Mouse (Mus musculus) heart, embryonic 14.5 days (tissue): ENCODE measurements at regions not wholly inside any gene's neighbourhood (a gene's known extent, or its start where the extent isn't known, plus 50 kb on each side); places are given as distances from the start of the nearest gene placed in this dataset.

Experiments used
- ATAC-seq: fragments of 200-750 bp; cut with Nextera tagmentation; 2 replicates; pipeline ENCODE4 v1.8.0; 2017; ENCODE audit warnings: low read depth, moderate TSS enrichment; ENCODE audit not compliant: insufficient number of reproducible peaks, insufficient read depth, low FRiP score
- H3K27ac ChIP-seq, 2 experiments: fragments of 200-500 bp in 1 of 2; fragments of 300-500 bp in 1 of 2; sonication (generic) in 1 of 2; replicated peaks in 1 of 2; 2 replicates each; pipeline ENCODE4 v1.5.1; 2012 to 2014; ENCODE audit warnings: low read depth in 2 of 2, low read length in 2 of 2, control low read depth in 1 of 2, mild to moderate bottlenecking in 1 of 2, mixed read lengths in 1 of 2; ENCODE audit not compliant: control insufficient read depth in 1 of 2, insufficient read depth in 1 of 2
- H3K27me3 ChIP-seq: fragments of 300-500 bp; sonication (generic); 2 replicates; pipeline ENCODE4 v1.6.1; 2014; ENCODE audit warnings: mild to moderate bottlenecking, low read length, control low read depth; ENCODE audit not compliant: control insufficient read depth, insufficient read depth
- H3K36me3 ChIP-seq: fragments of 300-500 bp; sonication (generic); 2 replicates; pipeline ENCODE4 v1.6.1; 2014; ENCODE audit warnings: mild to moderate bottlenecking, control low read depth, low read length, mixed read lengths; ENCODE audit not compliant: control insufficient read depth, insufficient read depth
- H3K4me1 ChIP-seq, 2 experiments: fragments of 200-500 bp in 1 of 2; fragments of 300-500 bp in 1 of 2; sonication (generic) in 1 of 2; 2 replicates each; pipeline ENCODE4 v1.6.1; 2012 to 2014; ENCODE audit warnings: low read length in 2 of 2, control low read depth in 1 of 2, mixed read lengths in 1 of 2; ENCODE audit not compliant: control insufficient read depth in 2 of 2, insufficient read depth in 2 of 2
- H3K4me2 ChIP-seq: fragments of 300-500 bp; sonication (generic); 2 replicates; pipeline ENCODE4 v1.6.1; 2014; ENCODE audit warnings: mild to moderate bottlenecking, low read length
- H3K4me3 ChIP-seq, 2 experiments: fragments of 200-500 bp in 1 of 2; fragments of 300-500 bp in 1 of 2; sonication (generic) in 1 of 2; 2 replicates each; pipeline ENCODE4 v1.5.1; 2012 to 2014; ENCODE audit warnings: low read length in 2 of 2, mild to moderate bottlenecking in 2 of 2, control low read depth in 1 of 2, low read depth in 1 of 2, moderate library complexity in 1 of 2; ENCODE audit not compliant: control insufficient read depth in 1 of 2, insufficient read depth in 1 of 2
- H3K9ac ChIP-seq: fragments of 300-500 bp; sonication (generic); 2 replicates; pipeline ENCODE4 v1.6.1; 2014; ENCODE audit warnings: mild to moderate bottlenecking, low read length
- H3K9me3 ChIP-seq: fragments of 300-500 bp; sonication (generic); 2 replicates; pipeline ENCODE4 v1.6.1; 2016; ENCODE audit warnings: low read length, control low read depth; ENCODE audit not compliant: control insufficient read depth
- WGBS: fragments of 180-500 bp; shearing (Covaris S2); extraction: QIAGEN DNeasy Blood & Tissue Kit; methylation state at CpG from one replicate; pipeline ENCODE4 v1.1.7; 2014; 5-methylcytosine and 5-hydroxymethylcytosine counted together

DNA sequence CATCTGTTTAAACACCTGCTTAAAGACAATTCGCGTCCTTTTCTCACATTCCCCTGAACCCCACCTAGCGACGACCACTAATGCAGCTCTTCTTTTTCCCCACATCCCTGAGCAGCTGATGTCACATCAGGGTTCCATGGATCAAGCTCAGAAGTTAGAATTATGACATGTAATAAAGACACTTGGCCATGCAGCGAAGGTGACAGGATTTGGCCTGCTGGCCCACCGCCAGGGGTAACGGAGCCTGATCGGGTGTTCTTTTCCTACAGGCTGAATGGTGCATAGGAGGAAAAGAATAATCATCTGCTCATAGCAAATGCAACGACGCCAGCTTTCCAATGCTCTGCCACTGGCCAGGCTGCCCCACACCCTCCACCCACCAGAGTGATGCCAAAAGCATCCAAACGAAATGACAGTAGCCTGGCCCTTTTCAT is 231.9 kb downstream of the Sox4 start:
- no peak overlapping the region; a peak in 1 of 4 replicates for H3K27ac ChIP-seq
- H3K4me2 ChIP-seq, result no peak overlapping the region
- H3K9me3 ChIP-seq, result no peaks in the 10 kb centered on the region
- ATAC-seq, result no peak
- H3K27me3 ChIP-seq, result no peaks in the 10 kb centered on the region
- peaks cover 27 to 43% of the 10 kb centered on the region in 2 experiments for H3K4me1 ChIP-seq
- no peaks in the 10 kb centered on the region for H3K36me3 ChIP-seq
- WGBS, result 68% methylated on average over 11 of the region's 11 CpGs
- no peak overlapping the region for H3K9ac ChIP-seq
- H3K4me3 ChIP-seq, result no peak overlapping the region

DNA sequence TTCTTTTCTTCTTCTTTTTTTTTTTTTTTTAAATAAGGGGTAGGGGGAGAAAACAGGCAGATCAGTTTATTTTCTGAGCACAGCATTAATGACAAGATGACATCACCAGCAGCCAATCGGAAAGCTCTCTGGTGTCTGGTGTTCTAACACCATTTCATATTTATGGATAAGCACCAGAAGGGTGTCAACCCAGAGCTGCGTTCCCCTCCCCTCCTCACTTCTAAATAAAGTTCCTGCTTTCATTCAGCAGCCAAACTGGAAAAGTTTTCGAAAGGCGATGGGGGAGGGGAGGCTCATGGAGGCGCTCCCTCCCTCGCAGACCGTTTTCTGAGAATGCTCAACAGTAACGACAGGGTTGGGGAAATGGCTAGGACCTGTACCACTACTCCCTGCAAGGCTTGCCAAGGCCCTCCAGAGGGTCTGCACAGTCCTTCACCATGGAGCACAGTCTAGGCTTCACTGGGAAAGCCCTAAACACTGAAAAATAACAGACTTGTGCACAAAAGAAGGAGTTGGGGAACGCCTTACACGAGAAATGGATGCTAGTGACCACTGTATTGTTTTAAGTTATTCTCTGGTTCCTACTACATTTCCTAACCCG is 232.8 kb downstream of the Sox4 start:
- no peak for ATAC-seq
- Histone ChIP-seq H3K9me3 (no peaks in the 10 kb centered on the region), H3K36me3 (no peaks in the 10 kb centered on the region), H3K4me1 (peaks cover 27 to 43% of the 10 kb centered on the region in 2 experiments), H3K27me3 (no peaks in the 10 kb centered on the region), H3K4me3 (no peak overlapping the region; a peak in 1 of 4 replicates), H3K27ac (peak overlapping the region; percentile 46 to 55; a peak in 3 of 4 replicates), H3K9ac (peak overlapping the region; percentile 48), H3K4me2 (peak overlapping the region; percentile 56)
- 26% methylated on average over 11 of the region's 11 CpGs for WGBS

DNA sequence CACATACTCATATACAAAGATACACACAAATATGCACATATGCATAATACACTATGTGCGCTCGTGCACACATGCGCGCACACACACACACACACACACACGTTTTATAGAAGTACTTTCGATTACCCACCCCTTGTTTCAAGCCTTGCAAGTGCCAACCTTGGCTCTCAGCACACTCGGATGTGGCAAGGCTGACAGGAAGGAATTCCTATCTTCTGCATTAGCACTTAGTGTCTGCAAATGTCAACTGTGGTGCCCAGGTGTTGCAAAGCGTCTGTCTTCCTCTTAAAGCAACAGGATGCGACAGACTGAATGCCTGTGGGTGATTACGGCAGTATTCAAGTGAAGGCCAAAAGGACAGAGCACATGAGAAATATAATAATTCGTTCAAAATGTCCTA is 233.3 kb downstream of the Sox4 start:
- peak overlapping the region in 1 of 2 experiments; percentile 52; a peak in 1 of 4 replicates for H3K27ac ChIP-seq
- no peak overlapping the region for H3K4me3 ChIP-seq
- H3K4me2 ChIP-seq, result peak overlapping the region; percentile 56
- WGBS, result 56% methylated on average over 11 of the region's 11 CpGs
- H3K9me3 ChIP-seq, result no peaks in the 10 kb centered on the region
- H3K9ac ChIP-seq, result no peak overlapping the region
- no peaks in the 10 kb centered on the region for H3K27me3 ChIP-seq
- peaks cover 27 to 43% of the 10 kb centered on the region in 2 experiments for H3K4me1 ChIP-seq
- no peak for ATAC-seq
- H3K36me3 ChIP-seq, result no peaks in the 10 kb centered on the region

DNA sequence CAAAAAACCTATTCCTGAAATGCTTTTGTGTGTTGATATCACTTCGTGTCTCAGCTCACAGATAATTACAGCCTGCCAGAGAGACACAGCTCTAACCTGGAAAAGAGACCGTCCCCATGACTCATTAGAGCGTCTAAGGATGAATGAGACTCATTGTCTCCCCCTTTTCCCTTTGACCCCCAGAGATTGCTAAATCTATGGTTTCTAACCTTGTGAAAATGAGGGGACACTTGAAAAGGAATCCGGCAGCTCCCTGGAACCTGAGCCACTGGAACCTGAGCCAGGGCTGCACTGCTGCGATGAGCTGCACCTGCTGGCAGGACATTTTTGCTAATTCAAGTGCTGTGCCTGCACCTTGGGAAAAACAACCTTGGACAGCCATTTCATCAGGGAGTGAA is 234.6 kb downstream of the Sox4 start:
- Histone ChIP-seq H3K9me3 (no peaks in the 10 kb centered on the region), H3K9ac (no peak overlapping the region), H3K4me1 (peaks cover 27 to 43% of the 10 kb centered on the region in 2 experiments), H3K4me2 (no peak overlapping the region), H3K36me3 (no peaks in the 10 kb centered on the region), H3K4me3 (no peak overlapping the region), H3K27me3 (no peaks in the 10 kb centered on the region), H3K27ac (peak overlapping the region; percentile 43 to 72; a peak in 3 of 4 replicates)
- no peak for ATAC-seq
- 43% methylated on average over 5 of the region's 5 CpGs for WGBS

DNA sequence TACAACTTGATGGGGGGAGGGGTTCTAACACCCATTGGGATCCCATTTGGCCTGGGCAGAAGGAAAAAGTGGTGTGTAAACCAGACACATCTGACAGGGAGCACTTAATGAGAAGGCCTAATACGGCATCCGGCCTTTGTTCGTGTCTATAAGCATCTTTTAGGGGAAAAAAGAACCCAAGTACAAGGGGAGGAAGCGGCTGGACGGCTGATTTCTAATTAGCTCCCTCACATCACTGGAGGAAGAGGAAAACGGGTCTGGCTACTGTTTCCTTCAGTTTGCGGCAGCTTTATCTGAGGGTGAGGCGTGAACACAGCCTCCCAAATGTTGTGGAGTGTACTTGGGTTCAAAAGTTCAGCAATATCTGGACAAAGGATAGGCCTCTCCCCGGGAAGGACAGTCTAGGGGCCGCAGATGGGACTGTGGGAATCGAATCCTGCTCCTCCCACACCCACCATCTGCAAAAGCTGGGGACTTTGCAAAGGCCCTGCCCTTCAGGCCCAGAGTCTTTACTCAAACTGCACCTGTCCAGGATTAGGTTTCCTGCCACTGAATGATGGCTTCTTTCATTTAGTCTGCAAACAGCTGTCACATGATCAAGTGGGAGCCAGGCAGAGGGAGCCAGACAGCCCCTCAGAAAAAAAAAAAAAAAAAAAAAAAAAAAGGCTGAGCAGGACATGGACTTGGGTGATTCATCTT is 235.2 kb downstream of the Sox4 start:
- no peak overlapping the region for H3K9ac ChIP-seq
- no peaks in the 10 kb centered on the region for H3K27me3 ChIP-seq
- H3K4me2 ChIP-seq, result peak overlapping the region; percentile 14
- ATAC-seq, result peak; percentile 78
- no peak overlapping the region for H3K4me3 ChIP-seq
- no peaks in the 10 kb centered on the region for H3K9me3 ChIP-seq
- WGBS, result 8% methylated on average over 11 of the region's 11 CpGs
- peaks cover 27 to 43% of the 10 kb centered on the region in 2 experiments for H3K4me1 ChIP-seq
- H3K36me3 ChIP-seq, result no peaks in the 10 kb centered on the region
- H3K27ac ChIP-seq, result peak overlapping the region; percentile 43 to 72

DNA sequence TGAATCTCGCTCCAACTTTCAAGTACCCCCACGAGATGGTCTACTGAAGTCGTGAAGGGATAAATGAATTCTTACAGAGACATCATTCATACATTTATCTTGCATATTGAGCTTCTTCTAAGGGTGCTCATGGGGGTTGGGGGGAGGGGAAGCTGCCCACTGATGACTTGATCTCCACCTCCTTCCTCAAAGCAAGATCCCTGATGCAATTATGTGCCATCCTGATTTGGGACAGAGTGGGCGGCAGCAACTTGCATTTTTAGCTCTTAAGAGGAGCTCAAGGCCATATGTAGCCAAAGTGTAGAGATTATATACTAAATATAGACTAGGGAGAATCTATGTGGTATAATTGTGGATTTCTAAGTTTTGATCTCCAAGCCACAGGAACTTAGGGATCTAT is 236.1 kb downstream of the Sox4 start:
- WGBS, result 84% methylated on average over 4 of the region's 4 CpGs
- peaks cover 27 to 43% of the 10 kb centered on the region in 2 experiments for H3K4me1 ChIP-seq
- no peaks in the 10 kb centered on the region for H3K9me3 ChIP-seq
- H3K4me2 ChIP-seq, result no peak overlapping the region
- no peak overlapping the region for H3K4me3 ChIP-seq
- no peaks in the 10 kb centered on the region for H3K36me3 ChIP-seq
- peak overlapping the region in 1 of 2 experiments; percentile 72; a peak in 1 of 4 replicates for H3K27ac ChIP-seq
- no peak for ATAC-seq
- 0 out of 2 replicates have a peak overlapping the region, but pooled peaks have one; percentile 4 for H3K9ac ChIP-seq
- no peaks in the 10 kb centered on the region for H3K27me3 ChIP-seq

DNA sequence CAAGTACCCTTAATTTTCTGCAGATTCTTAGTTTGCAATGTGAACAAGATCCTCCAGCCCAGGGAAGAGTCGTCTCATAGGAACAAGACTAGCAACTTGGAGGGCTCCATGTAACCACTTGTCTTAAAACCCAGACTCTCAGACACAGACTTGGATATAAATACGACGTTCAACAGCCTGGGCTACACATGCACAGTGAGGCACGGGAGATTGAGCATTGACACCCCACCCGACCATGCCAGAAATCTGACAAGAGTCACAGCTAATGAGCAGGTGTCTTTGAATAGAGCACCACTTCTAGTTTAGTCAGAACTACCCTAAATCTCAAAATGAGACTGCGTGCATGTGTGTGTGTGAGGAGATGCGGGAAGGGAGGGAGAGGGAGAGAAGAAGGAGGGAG is 243.5 kb downstream of the Sox4 start:
- Histone ChIP-seq H3K27ac (no peak overlapping the region), H3K9ac (no peak overlapping the region), H3K9me3 (no peaks in the 10 kb centered on the region), H3K4me3 (no peak overlapping the region), H3K4me1 (no peaks in the 10 kb centered on the region), H3K27me3 (no peaks in the 10 kb centered on the region), H3K4me2 (no peak overlapping the region), H3K36me3 (no peaks in the 10 kb centered on the region)
- WGBS, result 73% methylated on average over 7 of the region's 7 CpGs
- ATAC-seq, result no peak
